Mouse (Mus musculus): ENCODE data around the gene Mb21d2.
A peak's percentile ranks its signal among the peaks of the same experiment; 100 is the strongest.

Gene Mb21d2

GRCm38 (mm10) chr16:28899161-28899540 lies 30.3 kb downstream of the Mb21d2 start:
- DNase-seq: peak; percentile 17

- DNase-seq: peak; percentile 43
Observed at GRCm38 (mm10) chr16:28898509-28899160, 30.8 kb downstream of the Mb21d2 start.

GRCm38 (mm10) chr16:28896571-28896970 lies 32.9 kb downstream of the Mb21d2 start:
- no peak for DNase-seq

DNA sequence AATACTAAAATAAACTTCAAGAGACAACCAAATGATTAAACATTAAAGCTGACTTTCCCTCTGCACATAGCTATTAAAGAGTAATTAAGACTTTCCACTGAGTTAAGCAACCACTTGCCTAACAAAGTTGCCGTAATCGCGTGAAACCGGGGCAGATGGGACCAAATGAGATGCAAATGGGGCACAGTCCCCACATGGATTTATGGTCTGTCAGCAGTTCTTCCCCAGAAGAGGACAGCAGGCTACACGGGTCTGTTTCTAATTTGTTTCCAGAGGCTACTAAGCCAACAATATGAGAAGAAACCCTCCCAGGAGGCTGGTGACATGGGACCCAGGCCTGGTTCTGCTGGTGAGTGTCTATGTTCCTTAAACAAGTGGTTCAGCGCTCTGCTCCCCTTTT lies 34.6 kb downstream of the Mb21d2 start:
- peak; percentile 31 for DNase-seq

GRCm38 (mm10) chr16:28893266-28893665 lies 36.2 kb downstream of the Mb21d2 start:
- peak; percentile 32 for DNase-seq

DNA sequence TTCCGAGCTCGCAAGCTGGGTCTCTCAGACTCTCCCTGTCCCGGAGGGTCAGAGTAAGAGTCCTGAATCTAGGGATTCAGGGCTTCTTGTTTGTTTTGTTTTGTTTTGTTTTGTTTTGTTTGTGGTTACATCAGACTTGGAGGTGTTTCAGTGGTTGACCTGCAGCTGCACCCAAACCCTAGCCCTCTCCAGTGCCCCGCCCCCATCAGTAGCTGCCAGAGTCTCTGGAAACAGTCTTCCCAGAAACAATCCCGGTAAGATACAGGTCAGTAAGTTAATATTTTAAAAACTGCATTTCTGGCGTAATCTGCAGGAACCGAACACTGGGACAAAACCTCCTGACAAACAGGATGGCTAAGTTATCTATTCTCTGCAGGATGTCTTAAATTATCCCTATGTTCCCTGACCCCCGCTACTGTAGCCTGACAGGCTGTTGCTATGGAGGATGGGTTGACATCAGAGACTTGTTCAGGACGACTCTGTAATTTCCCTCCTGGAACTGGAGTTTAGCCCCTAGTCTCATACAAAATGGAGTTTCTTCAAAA lies 43.2 kb downstream of the Mb21d2 start:
- DNase-seq: peak; percentile 67

DNA sequence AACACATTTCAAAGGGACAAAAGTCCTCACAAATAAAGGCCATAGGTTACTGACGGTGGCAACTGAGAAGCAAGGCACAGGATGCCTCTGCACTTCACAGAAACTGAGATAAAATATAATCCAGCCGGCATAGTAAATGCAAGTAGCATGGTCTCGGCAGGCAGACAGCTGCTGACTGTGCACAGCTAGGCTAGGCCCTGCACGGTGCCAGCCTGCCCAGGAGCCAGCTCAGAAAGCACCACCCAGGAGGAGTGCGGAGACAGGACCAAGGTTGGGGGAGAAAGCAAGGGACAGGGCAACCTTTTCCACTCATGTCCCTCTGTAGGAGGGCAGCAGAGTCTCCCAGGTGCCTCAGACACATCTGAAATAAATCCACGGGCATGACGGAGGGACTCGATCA lies 44.0 kb downstream of the Mb21d2 start:
- DNase-seq: no peak

GRCm38 (mm10) chr16:28884661-28885060 lies 44.8 kb downstream of the Mb21d2 start:
- DNase-seq: no peak

- DNase-seq: no peak
Observed at GRCm38 (mm10) chr16:28883649-28884048, 45.8 kb downstream of the Mb21d2 start.

DNA sequence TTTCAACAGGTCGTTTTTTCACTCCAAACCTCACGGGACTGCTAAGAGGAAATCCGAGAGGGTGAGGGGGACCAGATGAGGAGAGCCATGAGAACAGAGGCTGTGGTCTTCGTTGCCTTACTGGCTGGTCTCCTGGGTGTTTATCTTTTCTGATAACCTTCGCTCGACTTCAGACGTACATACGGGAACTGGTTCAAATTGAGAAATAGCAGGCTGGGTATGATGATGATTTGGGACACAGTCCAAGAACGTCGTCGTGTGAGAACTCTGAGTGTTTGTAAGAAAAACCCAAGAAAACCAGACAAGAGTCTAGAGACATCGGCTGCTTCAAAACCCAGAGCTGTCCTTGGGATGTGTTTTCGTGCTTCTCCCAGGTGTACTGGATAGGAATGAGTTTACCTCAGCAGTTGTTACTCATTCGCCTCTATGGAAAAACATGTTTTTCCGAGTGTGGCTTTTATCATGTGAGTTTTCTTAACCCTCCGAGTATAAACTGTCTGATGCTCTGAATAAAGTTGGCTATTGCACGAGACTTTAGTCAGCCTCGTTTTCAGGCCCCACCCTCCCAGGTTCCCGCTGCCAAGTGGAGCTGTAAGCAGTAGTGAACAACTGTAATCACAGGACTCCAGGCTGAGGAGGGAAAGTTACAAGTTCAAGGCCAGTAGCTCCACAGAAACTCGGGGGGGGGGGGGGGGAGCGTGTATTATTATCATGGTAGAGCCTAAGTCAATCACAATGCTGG lies 46.6 kb downstream of the Mb21d2 start:
- DNase-seq: no peak

- DNase-seq: no peak
Observed at GRCm38 (mm10) chr16:28881787-28882186, 47.7 kb downstream of the Mb21d2 start.

- DNase-seq: peak; percentile 37
Observed at GRCm38 (mm10) chr16:28880756-28881155, 48.7 kb downstream of the Mb21d2 start.

- no peak for DNase-seq
Observed at GRCm38 (mm10) chr16:28880307-28880681, 49.2 kb downstream of the Mb21d2 start.

GRCm38 (mm10) chr16:28879636-28880306 lies 49.7 kb downstream of the Mb21d2 start:
- DNase-seq: no peak

DNA sequence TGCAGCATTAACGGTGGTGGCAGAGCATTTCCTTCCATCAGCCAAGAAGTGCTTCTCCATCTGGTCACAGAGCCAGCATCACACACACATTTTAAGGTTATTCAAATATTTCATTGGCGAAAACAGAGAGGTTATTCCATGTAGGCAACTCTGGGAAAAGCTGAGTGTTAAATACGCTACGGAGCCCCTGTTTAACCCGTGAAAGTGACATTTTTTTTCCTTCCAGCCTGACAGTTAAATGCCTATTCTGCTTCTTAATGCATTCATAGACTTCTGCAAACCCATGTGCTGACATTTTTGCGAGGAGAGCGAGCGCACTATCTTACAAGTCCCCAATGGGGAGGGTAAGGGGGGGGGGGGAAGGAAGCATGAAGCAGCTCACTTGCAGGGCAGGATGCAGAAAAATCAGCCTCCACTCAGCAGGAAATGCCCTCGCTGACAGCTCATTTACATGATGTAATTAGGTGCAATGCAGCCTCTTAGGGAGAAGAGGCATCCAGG lies 52.3 kb downstream of the Mb21d2 start:
- no peak for DNase-seq

GRCm38 (mm10) chr16:28873404-28873895 lies 56.0 kb downstream of the Mb21d2 start:
- no peak for DNase-seq

DNA sequence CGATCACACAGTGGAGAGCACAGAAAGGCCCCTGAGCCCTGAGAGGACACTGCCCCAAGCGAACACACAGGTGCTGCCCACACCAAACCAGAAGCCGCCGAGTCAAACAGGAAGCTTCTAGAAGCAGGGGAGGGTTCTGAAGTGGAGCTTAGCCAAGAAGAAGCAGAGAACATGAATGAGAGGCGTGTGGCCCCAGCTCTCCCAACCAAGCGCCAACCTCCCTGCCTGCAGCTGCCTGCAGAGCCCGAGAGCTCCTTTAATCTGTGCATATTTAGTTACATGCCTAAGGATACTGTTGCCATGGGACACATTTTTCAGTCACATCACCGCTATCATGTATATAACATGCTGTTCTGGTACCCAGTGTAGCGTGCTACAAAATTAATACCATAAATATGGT lies 58.6 kb downstream of the Mb21d2 start:
- DNase-seq: no peak

GRCm38 (mm10) chr16:28870456-28870855 lies 59.0 kb downstream of the Mb21d2 start:
- DNase-seq: no peak

GRCm38 (mm10) chr16:28868864-28869263 lies 60.6 kb downstream of the Mb21d2 start:
- no peak for DNase-seq

- no peak for DNase-seq
Observed at GRCm38 (mm10) chr16:28866584-28867295, 62.7 kb downstream of the Mb21d2 start.

DNA sequence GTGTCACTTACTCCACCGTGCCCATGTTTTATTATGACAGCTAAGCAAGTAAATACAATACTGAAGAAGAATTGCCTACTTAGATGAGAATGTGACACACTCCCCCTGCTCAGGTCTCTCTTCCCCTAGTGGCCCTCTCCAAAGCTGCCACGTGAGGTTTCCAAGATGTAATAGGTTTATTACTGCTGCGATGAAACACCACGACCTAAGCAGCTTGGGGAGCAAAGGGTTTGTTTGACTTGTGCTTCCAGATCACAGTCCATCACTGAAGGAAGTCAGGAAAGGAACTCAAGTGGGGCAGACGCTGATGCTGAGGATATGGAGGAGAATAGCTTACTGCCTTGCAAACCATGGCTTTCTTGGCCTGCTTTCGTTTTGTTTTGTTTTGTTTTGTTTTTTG lies 65.9 kb downstream of the Mb21d2 start:
- DNase-seq: no peak

- peak; percentile 73 for DNase-seq
Observed at GRCm38 (mm10) chr16:28862093-28862492, 67.4 kb downstream of the Mb21d2 start.

GRCm38 (mm10) chr16:28859678-28860077 lies 69.8 kb downstream of the Mb21d2 start:
- no peak for DNase-seq

Measured in kidney, adult 9 months (tissue).